17 mouse cellular contexts compared by ENCODE assay signal in genomic region chr7:144973461-144973860, GRCm38 (mm10). TPM values are rescaled to one million over a fixed set of nuclear protein-coding genes. Genes with fewer than 3 reads are reported as not detected.
DNase-seq lines count a peak whose midpoint lies in the region; ATAC-seq and TF ChIP-seq lines count a peak whose summit lies in the region.
"Had no signal": no experiment of that assay in that cellular context is flagged by ENCODE, and none has a peak within 500 bp of the region (broad histone marks: within the 10 kb centered on the region; RNA-seq: fewer than 3 reads in every experiment).

No protein-coding gene starts in this region.

- no peaks in the 10 kb centered on the region for H3K9me3 ChIP-seq in kidney, embryonic 14.5 days (ENCODE audit: control insufficient read depth, low read length)
- no peaks in the 10 kb centered on the region for H3K9me3 ChIP-seq in hindbrain, embryonic 13.5 days
- H3K9me3 ChIP-seq: embryonic facial prominence, embryonic 15.5 days; forebrain, embryonic 10.5 days; hindbrain, embryonic 10.5 days had no signal

- intact Hi-C loops in gastrocnemius, postnatal 14 days (cut with DNase I; ENCODE audit: low total_unique reads): no loop called here
- intact Hi-C loops in left cerebral cortex, adult 2 months (cut with DNase I): no loop called here

- no peak overlapping the region for H3K4me2 ChIP-seq in kidney, embryonic 14.5 days (replicated peaks; ENCODE audit: low read depth, low read length)
- no peak overlapping the region for H3K4me2 ChIP-seq in hindbrain, embryonic 13.5 days
- H3K4me2 ChIP-seq: embryonic facial prominence, embryonic 15.5 days had no signal

- no peaks in the 10 kb centered on the region for H3K27me3 ChIP-seq in kidney, embryonic 14.5 days (ENCODE audit: control insufficient read depth, insufficient read depth, low read length)
- 0 out of 2 replicates have a peak, but pooled peaks cover 4% of the 10 kb centered on the region for H3K27me3 ChIP-seq in hindbrain, embryonic 13.5 days
- H3K27me3 ChIP-seq: embryonic facial prominence, embryonic 15.5 days had no signal

- no peaks in the 10 kb centered on the region for H3K36me3 ChIP-seq in kidney, embryonic 14.5 days (ENCODE audit: control insufficient read depth, insufficient read depth, low read length)
- H3K36me3 ChIP-seq in hindbrain, embryonic 13.5 days: no peaks in the 10 kb centered on the region
- H3K36me3 ChIP-seq: embryonic facial prominence, embryonic 15.5 days; forebrain, embryonic 10.5 days; hindbrain, embryonic 10.5 days had no signal

- H3K9ac ChIP-seq in kidney, embryonic 14.5 days (ENCODE audit: low read depth, low read length): no peak overlapping the region
- H3K9ac ChIP-seq in hindbrain, embryonic 13.5 days: no peak overlapping the region
- H3K9ac ChIP-seq: embryonic facial prominence, embryonic 15.5 days; liver, postnatal 0 days had no signal

- 62% methylated on average over 8 of the region's 8 CpGs for WGBS in kidney, embryonic 14.5 days
- WGBS in hindbrain, embryonic 13.5 days: 81% methylated on average over 8 of the region's 8 CpGs

- DNase-seq in gastrocnemius, adult 18-20 months (ENCODE audit: low spot score): peak; percentile 21
- DNase-seq in gastrocnemius, postnatal 14 days: no peak
- DNase-seq in kidney, adult 8-10 months: peak; percentile 10 to 17
- DNase-seq in lung, adult 18-20 months: peak; percentile 68 to 75
- DNase-seq in lung, postnatal 36 days: peak; percentile 78
- no peak for DNase-seq in left cerebral cortex, adult 2 months (ENCODE audit: extremely low spot score in 1 of 2, low spot score in 2 of 2)
- DNase-seq: adrenal gland, adult 8-10 months; cerebellum, adult 8-10 months; layer of hippocampus, postnatal 36 days; liver; liver, postnatal 0 days; thymus, adult 2 months had no signal

- TF ChIP-seq CTCF in left cerebral cortex, adult 2 months (IDR thresholded peaks at IDR 0.05): no peak

- no peak overlapping the region for H3K4me3 ChIP-seq in kidney, embryonic 14.5 days (ENCODE audit: low read length)
- no peak overlapping the region for H3K4me3 ChIP-seq in left cerebral cortex, adult 2 months
- no peak overlapping the region for H3K4me3 ChIP-seq in hindbrain, embryonic 13.5 days
- H3K4me3 ChIP-seq: embryonic facial prominence, embryonic 15.5 days; forebrain, embryonic 10.5 days; hindbrain, embryonic 10.5 days had no signal

- H3K4me1 ChIP-seq in kidney, embryonic 14.5 days (ENCODE audit: control insufficient read depth, insufficient read depth, low read length): no peaks in the 10 kb centered on the region
- no peaks in the 10 kb centered on the region for H3K4me1 ChIP-seq in hindbrain, embryonic 13.5 days (replicated peaks)
- H3K4me1 ChIP-seq: forebrain, embryonic 10.5 days had no signal

- H3K27ac ChIP-seq in kidney, embryonic 14.5 days (ENCODE audit: low read depth, low read length): no peak overlapping the region
- H3K27ac ChIP-seq in left cerebral cortex, adult 2 months: no peak overlapping the region
- H3K27ac ChIP-seq in hindbrain, embryonic 13.5 days: no peak overlapping the region
- H3K27ac ChIP-seq: embryonic facial prominence, embryonic 15.5 days; forebrain, embryonic 10.5 days; hindbrain, embryonic 10.5 days had no signal

- no peak for ATAC-seq in kidney, embryonic 14.5 days (ENCODE audit: low FRiP score, low TSS enrichment)
- ATAC-seq in hindbrain, embryonic 13.5 days (ENCODE audit: low FRiP score): no peak
- ATAC-seq: liver, postnatal 0 days had no signal

RNA-seq across cellular contexts. Expression of gene Ccnd1, which starts 33.7 kb away (rescaled TPM):
- 1 to 10 TPM; 3.2 to 9.1 TPM for total RNA-seq in gastrocnemius, adult 18-20 months (2021)
- 10 to 100 TPM; 12.5 to 31.5 TPM for total RNA-seq in gastrocnemius, postnatal 14 days (2021)
- polyA plus RNA-seq in kidney, embryonic 14.5 days (2014; fragmentation: Nextera tagmentation; extraction: Ambion mirVana): 231 and 315 TPM in 2 replicates
- 10 to 100 TPM; 57.0 to 57.7 TPM for total RNA-seq in left cerebral cortex, adult 2 months (2021)
- 51.2 and 54.9 TPM in 2 replicates for polyA plus RNA-seq in hindbrain, embryonic 13.5 days (2015; fragmentation: Nextera tagmentation; extraction: Ambion mirVana)

RNA-seq across cellular contexts. Expression of gene LTO1, which starts 58.6 kb away (rescaled TPM):
- 10 to 100 TPM in 1 of 2 experiments, 1 to 10 TPM in 1; 8.0 to 10.2 TPM for total RNA-seq in gastrocnemius, adult 18-20 months (2021)
- 1 to 10 TPM; 7.6 to 8.5 TPM for total RNA-seq in gastrocnemius, postnatal 14 days (2021)
- polyA plus RNA-seq in kidney, embryonic 14.5 days (2014; fragmentation: Nextera tagmentation; extraction: Ambion mirVana): 19.2 and 20.3 TPM in 2 replicates
- 10 to 100 TPM; 26.4 to 27.8 TPM for total RNA-seq in left cerebral cortex, adult 2 months (2021)
- 33.8 and 38.4 TPM in 2 replicates for polyA plus RNA-seq in hindbrain, embryonic 13.5 days (2015; fragmentation: Nextera tagmentation; extraction: Ambion mirVana)

Comparison
In these comparisons a context has a peak if more than half of its experiments do, and no peak if none do; other contexts are left out.
1. DNase-seq: peak in gastrocnemius, adult 18-20 months (single experiment), kidney, adult 8-10 months (2 of 2), lung, adult 18-20 months (2 of 2) and lung, postnatal 36 days (single experiment); none in gastrocnemius, postnatal 14 days (single experiment) and left cerebral cortex, adult 2 months (0 of 2).